Mouse (Mus musculus): Measurements from ENCODE around the gene Sun5.
A peak's percentile ranks its signal among the peaks of the same experiment; 100 is the strongest.

The Sun5 gene

GRCm38 (mm10) chr2:153809921-153810320, 61.0 kb downstream of the Sun5 start:
- no peak for DNase-seq (ENCODE audit: low read depth, low spot score)

DNA sequence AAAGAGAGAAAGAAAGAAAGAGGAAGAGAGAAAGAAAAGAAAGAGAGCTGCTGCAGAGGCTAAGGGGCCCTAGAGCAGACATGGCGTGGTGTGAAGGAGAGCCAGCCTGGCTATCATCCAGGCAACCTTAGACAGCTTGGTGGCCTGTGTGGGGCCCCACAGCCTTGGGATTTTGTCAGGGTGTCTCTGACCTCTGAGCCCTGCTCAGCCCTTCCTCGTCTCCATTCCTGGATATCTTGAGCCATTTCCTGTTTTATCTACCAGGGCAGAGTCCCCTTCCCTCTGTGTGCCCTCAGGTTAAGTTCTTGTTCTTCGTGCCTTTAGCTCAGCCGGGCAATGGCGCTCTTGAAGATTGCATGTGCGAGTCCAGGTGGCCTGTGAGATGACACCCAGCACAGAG, 62.0 kb downstream of the Sun5 start:
- DNase-seq (ENCODE audit: low read depth, low spot score), result no peak

DNA sequence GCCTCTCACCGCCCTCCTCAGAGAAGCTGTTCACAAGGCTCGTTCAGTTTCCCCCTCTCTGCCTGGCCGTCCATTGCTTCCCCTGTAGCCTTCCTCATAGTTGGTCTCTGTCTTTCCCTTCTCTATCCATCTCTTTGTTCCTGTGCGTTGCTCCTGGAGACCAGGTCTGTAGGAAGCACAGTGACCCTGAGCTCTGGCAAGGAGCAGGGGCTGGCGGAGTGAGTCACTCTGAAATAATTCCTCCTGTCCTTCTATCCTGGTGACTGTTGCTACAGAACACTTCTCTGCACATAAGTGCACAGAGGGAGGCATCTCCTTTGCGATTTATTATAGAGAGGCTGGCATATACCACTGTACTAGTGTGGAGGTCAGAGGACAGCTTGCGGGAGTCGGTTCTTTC, 62.7 kb downstream of the Sun5 start:
- DNase-seq (ENCODE audit: low read depth, low spot score), result no peak

DNA sequence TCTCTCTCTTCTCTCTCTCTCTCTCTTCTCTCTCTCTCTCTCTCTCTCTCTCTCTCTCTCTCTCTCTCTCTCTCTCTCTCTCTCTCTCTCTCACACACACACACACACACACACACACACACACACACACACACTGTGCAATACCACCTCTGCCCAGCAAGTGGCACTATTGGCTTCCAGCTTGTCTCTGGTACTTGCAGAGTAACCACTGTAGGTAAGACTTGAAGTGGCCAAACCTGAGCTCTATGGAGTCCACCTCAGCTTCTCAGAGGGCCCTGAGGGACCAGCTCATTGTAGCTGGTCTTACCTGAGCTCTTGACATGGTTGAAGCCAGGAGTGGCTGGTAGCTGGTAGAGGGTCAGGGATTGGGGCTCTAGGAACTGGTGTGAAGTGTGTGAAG, 63.4 kb downstream of the Sun5 start:
- DNase-seq (ENCODE audit: low read depth, low spot score), result peak; percentile 61
